Comparison of ENCODE assay signal across 8 mouse cellular contexts in the genomic region with DNA sequence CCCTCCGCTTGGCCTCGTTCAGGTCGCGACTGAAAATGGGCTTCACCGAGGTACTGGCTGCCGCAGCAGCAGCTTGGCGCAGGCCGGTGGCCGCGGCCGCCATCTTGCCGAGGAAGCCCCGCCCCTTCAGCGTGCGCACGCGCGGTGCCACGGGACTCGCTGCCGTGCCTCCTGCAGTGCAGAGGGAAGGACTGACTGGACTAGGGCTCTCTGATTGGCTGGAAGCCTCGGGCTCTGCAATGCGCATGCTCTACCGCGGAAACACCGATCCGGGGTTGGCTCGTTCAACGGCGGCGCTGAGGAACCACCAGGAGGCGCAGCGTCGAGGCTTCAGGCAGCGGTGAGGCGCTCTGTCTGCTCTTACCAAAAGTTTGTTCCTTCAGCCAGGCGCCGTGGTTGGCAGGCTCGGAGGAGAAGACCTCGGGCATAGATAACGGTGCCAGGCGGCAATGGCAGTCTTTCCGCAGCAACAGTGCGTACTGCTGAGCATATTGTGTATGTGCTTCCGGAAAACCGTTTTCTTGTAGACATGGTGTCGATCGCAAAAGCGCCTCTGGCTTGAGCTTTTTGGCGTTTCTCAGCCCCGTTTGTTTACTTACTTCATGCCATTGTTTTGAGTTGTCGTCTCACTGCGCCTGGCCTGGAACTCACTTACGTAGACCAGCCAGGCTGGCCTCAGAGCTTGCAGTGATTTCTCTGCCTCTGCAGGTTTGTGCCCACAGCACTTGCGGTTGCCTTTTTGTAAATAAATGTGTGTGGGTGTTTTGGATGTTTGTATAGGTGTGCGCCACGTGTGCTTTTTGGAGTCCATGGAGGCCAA. TPM values are rescaled to one million over a fixed set of nuclear protein-coding genes. Genes with fewer than 3 reads are reported as not detected.
A peak's percentile ranks its signal among the peaks of the same experiment; 100 is the strongest.
DNase-seq lines count a peak whose midpoint lies in the region; ATAC-seq and TF ChIP-seq lines count a peak whose summit lies in the region.

A gene (minus strand): TSS at position 197 of the 820 bp plus-strand sequence.

- peak within 1 kb of the TSS; percentile 89 for H3K27ac ChIP-seq in bone marrow, adult 2 months (ENCODE audit: control insufficient read depth, insufficient read depth, low read depth, low read length, poor library complexity)
- peak within 1 kb of the TSS; percentile 95 for H3K27ac ChIP-seq in embryonic facial prominence, embryonic 15.5 days (replicated peaks)
- H3K27ac ChIP-seq in limb, embryonic 14.5 days (replicated peaks; ENCODE audit: low read depth, low read length): peak within 1 kb of the TSS; percentile 86
- H3K27ac ChIP-seq in midbrain, postnatal 0 days (ENCODE audit: low read depth, low read length): peak within 1 kb of the TSS; percentile 87

- peak within 1 kb of the TSS; percentile 86 for H3K4me2 ChIP-seq in embryonic facial prominence, embryonic 15.5 days (replicated peaks)
- peak within 1 kb of the TSS; percentile 83 for H3K4me2 ChIP-seq in limb, embryonic 14.5 days (replicated peaks; ENCODE audit: low read depth, low read length, severe bottlenecking)
- H3K4me2 ChIP-seq in midbrain, postnatal 0 days (ENCODE audit: low read depth, low read length, poor library complexity, severe bottlenecking): peak within 1 kb of the TSS; percentile 72

- H3K36me3 ChIP-seq in embryonic facial prominence, embryonic 15.5 days: peaks cover 18% of the 10 kb centered on the region
- peaks cover 18% of the 10 kb centered on the region for H3K36me3 ChIP-seq in limb, embryonic 14.5 days (ENCODE audit: control insufficient read depth, insufficient read depth, low read length)
- peaks cover 11% of the 10 kb centered on the region for H3K36me3 ChIP-seq in midbrain, postnatal 0 days (ENCODE audit: insufficient read depth, low read length)

- whole genome bisulfite sequencing in bone marrow, adult 2 months: 1% methylated on average over 57 of the region's 57 CpGs
- 1% methylated on average over 57 of the region's 57 CpGs for WGBS in embryonic facial prominence, embryonic 15.5 days
- WGBS in limb, embryonic 14.5 days: 2% methylated on average over 55 of the region's 57 CpGs
- WGBS in midbrain, postnatal 0 days: 3% methylated on average over 57 of the region's 57 CpGs

- peak; percentile 99 for ATAC-seq in embryonic facial prominence, embryonic 15.5 days (ENCODE audit: insufficient number of reproducible peaks, low FRiP score, low TSS enrichment, low read depth)
- peak; percentile 100 for ATAC-seq in limb, embryonic 14.5 days (ENCODE audit: low FRiP score, low read depth)
- ATAC-seq in midbrain, postnatal 0 days (ENCODE audit: low FRiP score): peak; percentile 99

- DNase-seq in 416B (ENCODE audit: low read depth): peak; percentile 99
- DNase-seq in heart, adult 8-10 months (ENCODE audit: low spot score): peak; percentile 97
- DNase-seq in kidney, adult 9 months: peak; percentile 98
- peak; percentile 98 for DNase-seq in limb, embryonic 14.5 days (ENCODE audit: low spot score)
- DNase-seq in midbrain, postnatal 0 days (ENCODE audit: low spot score): peak; percentile 99
- peak; percentile 96 to 97 for DNase-seq in spleen, postnatal 14 days (ENCODE audit: low spot score in 2 of 2)

- H3K27me3 ChIP-seq in embryonic facial prominence, embryonic 15.5 days: no peaks in the 10 kb centered on the region
- no peaks in the 10 kb centered on the region for H3K27me3 ChIP-seq in limb, embryonic 14.5 days (ENCODE audit: control insufficient read depth, insufficient read depth, low read length)
- H3K27me3 ChIP-seq in midbrain, postnatal 0 days (ENCODE audit: insufficient read depth, low read length): no peaks in the 10 kb centered on the region

- H3K9ac ChIP-seq in embryonic facial prominence, embryonic 15.5 days: peak within 1 kb of the TSS; percentile 82
- peak within 1 kb of the TSS; percentile 89 for H3K9ac ChIP-seq in limb, embryonic 14.5 days (ENCODE audit: low read depth, low read length, severe bottlenecking)
- H3K9ac ChIP-seq in midbrain, postnatal 0 days (replicated peaks; ENCODE audit: low read length, poor library complexity, severe bottlenecking): peak within 1 kb of the TSS; percentile 94

- TF ChIP-seq POLR2A in bone marrow, adult 2 months (IDR thresholded peaks at IDR 0.05; ENCODE audit: borderline replicate concordance, control insufficient read depth, low read depth, low read length): peak; percentile 97
- peak; percentile 97 for TF ChIP-seq POLR2A in limb, embryonic 14.5 days (IDR thresholded peaks at IDR 0.05; ENCODE audit: borderline replicate concordance, extremely low read depth, insufficient read depth, insufficient read length)

- no peaks in the 10 kb centered on the region for H3K9me3 ChIP-seq in embryonic facial prominence, embryonic 15.5 days (replicated peaks)
- no peaks in the 10 kb centered on the region for H3K9me3 ChIP-seq in limb, embryonic 14.5 days (ENCODE audit: control insufficient read depth, low read length)
- H3K9me3 ChIP-seq in midbrain, postnatal 0 days (ENCODE audit: low read length): no peaks in the 10 kb centered on the region

- peak; percentile 96 for TF ChIP-seq CTCF in bone marrow, adult 2 months (IDR thresholded peaks at IDR 0.05; ENCODE audit: control insufficient read depth, insufficient read depth, low read length)
- peak; percentile 99 for TF ChIP-seq CTCF in midbrain, postnatal 0 days (IDR thresholded peaks at IDR 0.05)

- H3K4me3 ChIP-seq in bone marrow, adult 2 months (replicated peaks; ENCODE audit: control insufficient read depth, low read depth, low read length): peak within 1 kb of the TSS; percentile 90
- H3K4me3 ChIP-seq in embryonic facial prominence, embryonic 15.5 days (replicated peaks): peak within 1 kb of the TSS; percentile 74
- peak within 1 kb of the TSS; percentile 71 for H3K4me3 ChIP-seq in limb, embryonic 14.5 days (replicated peaks; ENCODE audit: low read length)
- H3K4me3 ChIP-seq in midbrain, postnatal 0 days (ENCODE audit: low read depth, low read length): peak within 1 kb of the TSS; percentile 78

- peaks cover 3% of the 10 kb centered on the region; the same call in 1 of the 2 replicates for H3K4me1 ChIP-seq in bone marrow, adult 2 months (ENCODE audit: control insufficient read depth, insufficient read depth, low read length)
- H3K4me1 ChIP-seq in embryonic facial prominence, embryonic 15.5 days: peaks cover 31% of the 10 kb centered on the region
- H3K4me1 ChIP-seq in limb, embryonic 14.5 days (ENCODE audit: control insufficient read depth, insufficient read depth, low read length): peaks cover 23% of the 10 kb centered on the region
- peaks cover 6% of the 10 kb centered on the region; the same call in 1 of the 2 replicates for H3K4me1 ChIP-seq in midbrain, postnatal 0 days (ENCODE audit: insufficient read depth, low read length)

RNA-seq across cellular contexts. Expression of the gene that starts here (rescaled TPM):
- 120 and 208 TPM in 2 replicates for polyA plus RNA-seq in bone marrow, adult 2 months (2011; ENCODE audit: insufficient read depth, insufficient read length, low replicate concordance, missing spikeins)
- polyA plus RNA-seq in embryonic facial prominence, embryonic 15.5 days (2015; fragmentation: Nextera tagmentation; extraction: Ambion mirVana): 314 and 320 TPM in 2 replicates
- total RNA-seq in heart, adult 8-10 months (2022): 100 to 1,000 TPM; 658 to 797 (median 740) TPM
- 252 and 318 TPM in 2 replicates for polyA plus RNA-seq in limb, embryonic 14.5 days (2012; rRNA removed)
- polyA plus RNA-seq in limb, embryonic 14.5 days (2014; fragmentation: Nextera tagmentation; extraction: Ambion mirVana): 325 and 348 TPM in 2 replicates
- 241 and 287 TPM in 2 replicates for total RNA-seq in midbrain, postnatal 0 days (2014; rRNA removed)
- 481 and 482 TPM in 2 replicates for polyA plus RNA-seq in midbrain, postnatal 0 days (2015; fragmentation: Nextera tagmentation; extraction: Ambion mirVana)

Comparison
In these comparisons a context has a peak if more than half of its experiments do, and no peak if none do; other contexts are left out.
1. Peak in every context shown above with its lines: DNase-seq, ATAC-seq, H3K4me3 ChIP-seq and H3K27ac ChIP-seq.